Mouse (Mus musculus) brain, embryonic 14.5 days (tissue): ENCODE results near the gene Thbs2. TPM values are rescaled to one million over a fixed set of nuclear protein-coding genes. Genes with fewer than 3 reads are reported as not detected.
"Not testable (repeated sequence)": the region's sequence is repeated elsewhere in the genome, so short reads cannot be mapped to it uniquely, and the experiment has no call there.

Experiments used
- DNase-seq: peaks from one replicate; pipeline ENCODE4 v3.0.0-alpha.2; 2011; ENCODE audit warnings: low read depth
- CTCF ChIP-seq: fragments of 200-500 bp; IDR thresholded peaks from 2 replicates; pipeline ENCODE4 v1.5.1; 2012; ENCODE audit warnings: inconsistent platforms, mild to moderate bottlenecking, moderate library complexity, borderline replicate concordance; ENCODE audit not compliant: insufficient read depth, insufficient read length; ENCODE audit errors: extremely low read depth
- POLR2A ChIP-seq: fragments of 200-500 bp; IDR thresholded peaks from 2 replicates; pipeline ENCODE4 v1.6.1; 2012; ENCODE audit warnings: mild to moderate bottlenecking, inconsistent platforms, borderline replicate concordance; ENCODE audit not compliant: poor library complexity, insufficient read depth, insufficient read length, severe bottlenecking; ENCODE audit errors: extremely low read depth
- polyA plus RNA-seq: library from polyadenylated mRNA; depleted of rRNA; stranded (reverse); fragments of >200 nt; gene quantifications from 2 replicates; pipeline ENCODE4 v1.2.3, GENCODE M21; 2012

Thbs2 gene
- polyA plus RNA-seq, 1 experiment = 7.9 TPM

DNA sequence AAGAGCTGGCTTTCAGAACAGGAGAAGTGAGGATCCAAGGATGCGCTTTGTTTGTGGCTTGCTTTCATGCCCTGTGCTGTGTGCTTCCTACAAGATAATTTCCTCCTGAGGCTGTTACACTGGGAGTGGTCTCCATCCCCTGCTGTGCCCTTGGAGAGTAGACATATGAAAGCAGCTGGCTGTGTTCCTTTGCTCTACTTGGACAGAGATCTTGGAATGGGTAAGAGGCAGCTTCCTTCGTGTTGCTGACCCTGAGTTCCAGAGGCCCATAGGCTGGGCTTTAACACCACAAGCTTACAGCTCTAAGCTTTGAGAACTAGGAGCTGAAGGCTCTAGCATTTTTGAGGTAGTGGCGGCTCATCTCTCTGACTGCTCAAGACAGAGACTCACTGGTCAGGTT lies 39.1 kb downstream of the Thbs2 start:
- DNase-seq = no peak
- TF ChIP-seq POLR2A = no peak
- TF ChIP-seq CTCF = no peak

DNA sequence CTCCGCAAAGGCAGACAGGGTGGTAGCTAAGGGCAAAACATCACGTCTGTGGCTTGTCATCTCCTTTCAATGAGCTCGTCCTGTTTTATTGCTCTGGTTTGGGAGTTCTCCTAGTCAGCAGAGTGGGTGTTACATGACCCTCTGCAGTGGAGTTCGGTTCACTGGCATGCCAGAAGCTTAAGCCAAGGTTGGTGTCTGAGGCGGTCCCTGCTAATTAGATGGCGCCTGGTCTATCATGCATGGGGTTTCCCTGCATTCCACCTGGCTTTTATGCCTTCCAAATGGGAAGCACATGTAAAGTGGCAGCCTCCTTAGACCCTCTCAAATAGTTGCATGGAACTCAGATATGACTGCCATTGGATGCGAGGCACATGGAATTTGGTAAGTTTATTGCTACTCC lies 42.0 kb downstream of the Thbs2 start:
- no peak for TF ChIP-seq CTCF
- TF ChIP-seq POLR2A = no peak
- no peak for DNase-seq

DNA sequence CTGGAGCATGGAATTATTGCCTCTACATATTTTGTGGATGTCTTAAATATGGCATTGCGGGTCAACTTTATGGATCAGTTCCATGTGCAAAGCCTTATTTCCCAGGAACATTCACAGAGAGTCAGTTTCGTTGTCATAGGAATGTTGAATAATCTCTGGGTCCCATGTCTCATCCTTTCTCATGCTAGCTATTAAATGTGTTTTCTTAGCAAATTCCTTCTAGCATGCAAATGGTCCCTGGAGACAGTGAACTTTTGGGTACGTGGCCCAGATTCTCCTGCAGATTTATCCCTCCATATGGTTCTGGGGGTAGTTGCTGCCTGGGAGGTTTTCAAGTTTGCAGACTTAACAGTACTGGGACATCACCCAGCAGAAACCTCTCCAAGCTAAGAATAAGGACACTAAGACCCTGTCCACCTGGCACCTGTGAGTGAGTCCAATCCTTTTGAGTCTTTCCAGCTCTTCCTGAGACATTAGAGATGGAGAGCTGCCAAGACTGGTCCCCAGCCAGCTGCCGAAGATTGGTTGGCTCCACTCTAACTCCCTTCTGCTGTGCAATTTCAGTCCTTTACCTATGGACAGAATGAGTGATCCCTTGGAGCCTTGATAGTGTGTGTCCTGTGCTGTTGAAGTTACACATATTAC lies 45.9 kb downstream of the Thbs2 start:
- no peak for TF ChIP-seq CTCF
- TF ChIP-seq POLR2A = no peak
- DNase-seq = peak; percentile 11

DNA sequence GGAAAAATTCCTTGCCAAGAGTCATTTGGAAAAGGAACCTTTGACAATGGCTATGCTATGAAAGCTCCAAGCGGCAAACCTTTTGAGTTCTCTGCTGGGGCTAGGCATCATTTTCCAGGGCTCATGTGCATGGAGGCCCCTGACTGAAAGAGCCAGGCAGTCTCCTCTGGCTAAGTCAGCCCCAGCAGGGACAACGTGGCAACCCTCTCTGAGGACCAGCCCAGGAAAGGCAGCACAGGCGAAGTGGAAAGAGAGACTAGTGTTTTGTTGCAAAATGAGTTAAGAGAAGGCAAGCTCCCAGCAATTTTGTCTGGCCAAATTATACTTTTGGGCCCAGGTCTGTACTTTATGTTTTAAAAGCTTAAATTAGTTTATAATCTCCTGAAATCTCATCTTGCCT lies 50.0 kb downstream of the Thbs2 start:
- no peak for DNase-seq
- TF ChIP-seq CTCF (no peak), POLR2A (no peak)

DNA sequence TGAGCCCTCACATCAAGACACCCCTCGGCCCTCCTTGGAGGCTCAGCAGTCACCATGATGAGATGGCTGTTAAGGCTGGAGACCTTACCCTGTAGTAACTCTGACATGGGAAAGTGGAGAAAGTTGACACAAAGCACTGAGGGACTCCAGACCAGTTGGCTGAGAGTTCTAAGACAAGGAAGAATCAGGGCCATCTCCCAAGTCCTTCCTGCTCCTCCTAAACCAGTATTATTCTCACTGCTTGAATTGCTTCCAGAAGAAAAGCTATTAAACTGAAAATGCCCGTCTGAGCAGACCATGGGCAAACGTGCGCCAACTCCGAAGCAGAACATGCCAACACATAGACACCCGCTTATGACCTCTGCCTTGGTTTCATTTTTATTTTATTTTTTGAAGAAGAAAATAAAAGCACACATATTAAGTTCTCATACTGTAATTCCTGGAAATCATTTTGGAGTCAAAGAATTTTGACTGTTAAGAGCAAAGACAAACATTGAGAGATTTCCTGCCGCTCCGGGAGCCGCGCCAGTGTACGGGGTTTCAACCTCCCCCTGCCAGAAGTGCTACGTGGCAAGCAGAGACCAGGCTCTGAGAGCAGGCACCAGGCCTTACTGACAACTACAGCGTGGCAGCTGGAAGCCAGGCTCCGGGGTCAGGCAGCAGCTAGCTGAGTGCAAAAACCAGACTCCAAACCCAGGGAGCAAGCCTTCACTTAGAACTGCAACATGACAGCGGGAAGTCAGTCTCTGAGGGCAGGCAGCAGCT lies 53.5 kb downstream of the Thbs2 start:
- no peak for TF ChIP-seq POLR2A
- TF ChIP-seq CTCF = no peak
- no peak for DNase-seq

DNA sequence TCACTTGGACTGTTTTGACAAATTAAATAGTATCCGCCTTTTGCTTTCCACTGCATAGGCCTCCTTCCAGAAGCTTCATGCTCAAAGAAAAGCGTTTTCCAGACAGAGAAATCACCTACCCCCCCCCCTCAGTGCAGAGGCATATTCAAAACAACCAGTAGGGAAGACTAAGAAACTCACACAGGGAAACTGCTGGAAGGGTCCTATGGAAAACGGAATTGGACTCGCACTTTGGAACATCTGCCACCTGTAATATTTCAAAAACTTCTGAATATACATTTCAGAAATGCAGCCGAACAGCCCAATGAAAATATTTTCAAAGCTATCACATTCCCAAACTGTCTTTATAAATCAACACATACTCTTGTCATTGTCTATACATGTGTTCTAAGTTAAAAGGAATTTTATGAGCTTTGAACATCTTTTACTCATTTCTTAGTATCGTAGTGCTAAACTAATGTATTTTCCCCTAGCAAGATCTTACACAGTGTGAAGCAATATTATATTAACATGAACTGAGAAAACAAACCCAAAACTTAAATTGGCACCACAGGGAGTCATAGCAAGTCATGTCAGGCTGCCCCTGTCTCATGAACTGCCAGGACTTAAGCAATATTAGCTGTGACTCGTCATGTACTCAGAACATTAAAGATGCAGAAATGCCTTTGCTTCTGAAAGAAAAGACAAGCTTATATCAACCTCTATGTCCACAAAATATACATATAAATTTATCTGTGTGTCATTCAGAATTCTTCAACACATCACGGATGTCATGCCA lies 58.3 kb downstream of the Thbs2 start:
- no peak for DNase-seq
- TF ChIP-seq CTCF (no peak), POLR2A (no peak)

DNA sequence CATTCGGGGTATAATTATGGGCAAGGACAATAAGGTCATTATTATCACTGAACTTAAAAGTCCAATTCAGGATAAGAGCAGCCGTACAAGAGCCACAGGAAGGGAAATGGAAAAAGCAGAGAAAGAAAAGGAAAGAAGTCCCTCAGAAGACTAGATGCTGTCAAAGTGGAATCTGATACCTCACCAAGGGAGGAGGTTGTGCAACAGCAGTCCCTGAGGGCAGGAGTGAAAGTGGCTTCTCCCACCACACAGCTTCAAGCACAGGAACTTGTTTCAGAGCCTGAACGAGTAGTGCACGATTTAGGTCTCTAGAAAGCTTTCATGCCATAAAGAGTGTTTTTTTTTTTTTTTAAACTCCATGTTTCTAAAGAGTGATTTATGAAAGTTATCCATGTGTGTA lies 65.1 kb downstream of the Thbs2 start:
- TF ChIP-seq POLR2A = no peak
- no peak for TF ChIP-seq CTCF
- DNase-seq = no peak

DNA sequence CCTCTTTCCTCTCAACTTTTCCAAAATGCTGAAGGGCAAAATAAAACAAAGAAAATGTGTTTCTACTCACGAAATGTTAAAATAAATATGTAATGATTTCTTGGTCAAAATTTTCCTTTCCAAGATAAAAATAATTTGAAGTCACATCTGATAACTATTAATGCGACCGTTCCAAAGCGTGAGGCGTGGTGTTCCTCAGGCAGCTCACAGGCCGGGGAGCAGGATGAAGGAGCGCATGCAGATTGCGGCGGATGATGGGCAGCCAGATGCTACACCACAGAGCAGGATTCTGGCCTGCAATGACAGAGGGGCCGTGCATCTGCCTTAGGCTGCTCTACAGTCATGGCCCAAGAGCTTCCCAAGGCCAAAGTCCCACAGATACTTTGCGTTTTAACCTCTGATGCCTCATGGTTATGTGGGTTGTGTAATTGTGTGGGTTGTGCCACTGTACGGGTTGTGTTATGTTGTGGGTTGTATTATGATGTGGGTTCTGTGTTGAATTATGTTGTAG lies 66.2 kb downstream of the Thbs2 start:
- no peak for DNase-seq
- TF ChIP-seq CTCF (no peak), POLR2A (no peak)

DNA sequence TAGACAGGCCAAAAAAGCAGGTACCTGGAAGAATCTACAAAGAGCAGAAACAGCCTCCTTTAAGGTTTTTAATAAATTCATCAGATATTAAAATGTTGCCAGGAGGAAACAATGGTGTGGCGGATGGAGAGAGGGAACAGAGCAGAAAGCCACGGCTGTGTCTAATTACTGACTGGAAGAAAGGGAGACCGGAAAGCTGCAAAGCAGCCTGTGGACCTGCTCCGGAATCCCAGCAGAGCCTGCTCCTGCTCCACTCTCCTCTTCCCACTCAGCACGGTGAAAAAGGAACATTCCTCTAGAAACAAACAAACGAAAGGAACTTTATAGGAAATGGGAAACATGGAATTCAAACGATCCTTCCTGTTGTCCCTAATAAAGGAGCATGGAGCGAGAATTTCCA lies 69.6 kb downstream of the Thbs2 start:
- TF ChIP-seq POLR2A (no peak), CTCF (no peak)
- peak; percentile 11 for DNase-seq

DNA sequence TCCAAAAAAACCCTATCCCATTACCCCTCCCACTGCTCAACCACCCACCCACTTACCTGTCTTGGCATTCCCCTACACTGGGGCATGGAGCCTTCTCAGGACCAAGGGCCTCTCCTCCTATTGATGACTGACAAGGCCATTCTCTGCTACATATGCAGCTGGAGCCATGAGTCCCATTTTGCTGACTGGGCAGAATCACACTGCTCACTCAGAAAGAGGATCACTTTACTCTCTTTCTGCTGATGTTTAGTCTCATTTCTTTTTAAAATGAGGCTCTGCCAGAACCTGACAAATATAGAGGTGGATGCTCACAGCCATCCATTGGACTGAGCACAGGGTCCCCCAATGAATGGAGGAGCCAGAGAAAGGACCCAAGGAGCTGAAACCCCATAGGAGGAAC lies 73.0 kb downstream of the Thbs2 start:
- not testable (repeated sequence) for DNase-seq

DNA sequence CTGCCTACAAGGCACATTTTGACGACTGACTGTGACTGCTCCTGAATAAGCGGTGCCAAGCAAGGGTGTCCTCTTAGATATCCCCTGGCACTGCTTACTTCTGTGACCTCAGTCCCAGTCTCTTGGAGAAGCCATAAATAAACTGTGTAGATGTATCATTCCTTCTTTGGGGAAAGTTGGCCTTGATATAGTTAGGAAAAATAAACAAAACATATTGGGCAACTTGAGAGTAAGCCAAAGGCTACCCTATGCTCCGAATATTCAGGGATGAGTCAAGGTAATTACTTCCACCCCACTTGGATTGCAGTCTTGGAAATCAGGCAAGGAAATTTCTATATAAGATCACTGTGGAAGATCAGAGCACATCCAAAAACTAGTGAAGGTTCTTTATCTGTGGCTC lies 74.0 kb downstream of the Thbs2 start:
- no peak for DNase-seq
- TF ChIP-seq CTCF (no peak), POLR2A (no peak)
